Mouse (Mus musculus) testis, adult 2 months (tissue): ENCODE data around the gene Gm42674. TPM values are rescaled to one million over a fixed set of nuclear protein-coding genes. Genes with fewer than 3 reads are reported as not detected.

Experiments used
- H3K27ac ChIP-seq: fragments of 200-500 bp; 2 replicates; pipeline ENCODE4 v1.5.1; 2012; ENCODE audit warnings: low read depth, low read length; ENCODE audit not compliant: control insufficient read depth, insufficient read depth
- H3K27me3 ChIP-seq: fragments of 200-500 bp; 2 replicates; pipeline ENCODE4 v1.6.1; 2012; ENCODE audit warnings: mild to moderate bottlenecking, low read length, moderate library complexity; ENCODE audit not compliant: control insufficient read depth, insufficient read depth
- H3K36me3 ChIP-seq: fragments of 200-500 bp; 2 replicates; pipeline ENCODE4 v1.6.1; 2012; ENCODE audit warnings: mild to moderate bottlenecking, low read length; ENCODE audit not compliant: control insufficient read depth, insufficient read depth
- H3K4me1 ChIP-seq: fragments of 200-500 bp; 2 replicates; pipeline ENCODE4 v1.6.1; 2012; ENCODE audit warnings: low read length; ENCODE audit not compliant: control insufficient read depth, insufficient read depth
- H3K4me3 ChIP-seq: fragments of 200-500 bp; 2 replicates; pipeline ENCODE4 v1.5.1; 2012; ENCODE audit warnings: low read depth, mild to moderate bottlenecking, low read length, moderate library complexity, mixed read lengths; ENCODE audit not compliant: control insufficient read depth
- CTCF ChIP-seq: fragments of 200-500 bp; IDR thresholded peaks from 2 replicates; pipeline ENCODE4 v1.5.1; 2012; ENCODE audit warnings: low read depth, mild to moderate bottlenecking, inconsistent platforms, low read length, moderate library complexity; ENCODE audit not compliant: control insufficient read depth, insufficient read depth, insufficient replicate concordance
- POLR2A ChIP-seq: fragments of 200-500 bp; IDR thresholded peaks from 2 replicates; pipeline ENCODE4 v1.6.1; 2012; ENCODE audit warnings: low read depth, mild to moderate bottlenecking, inconsistent platforms, low read length, moderate library complexity; ENCODE audit not compliant: control insufficient read depth
- polyA plus RNA-seq: library from polyadenylated mRNA; depleted of rRNA; stranded (reverse); fragments of >200 nt; gene quantifications from 2 replicates; pipeline ENCODE4 v1.2.3, GENCODE M21; 2012

Gm42674 gene
- polyA plus RNA-seq, 1 experiment = not detected

DNA sequence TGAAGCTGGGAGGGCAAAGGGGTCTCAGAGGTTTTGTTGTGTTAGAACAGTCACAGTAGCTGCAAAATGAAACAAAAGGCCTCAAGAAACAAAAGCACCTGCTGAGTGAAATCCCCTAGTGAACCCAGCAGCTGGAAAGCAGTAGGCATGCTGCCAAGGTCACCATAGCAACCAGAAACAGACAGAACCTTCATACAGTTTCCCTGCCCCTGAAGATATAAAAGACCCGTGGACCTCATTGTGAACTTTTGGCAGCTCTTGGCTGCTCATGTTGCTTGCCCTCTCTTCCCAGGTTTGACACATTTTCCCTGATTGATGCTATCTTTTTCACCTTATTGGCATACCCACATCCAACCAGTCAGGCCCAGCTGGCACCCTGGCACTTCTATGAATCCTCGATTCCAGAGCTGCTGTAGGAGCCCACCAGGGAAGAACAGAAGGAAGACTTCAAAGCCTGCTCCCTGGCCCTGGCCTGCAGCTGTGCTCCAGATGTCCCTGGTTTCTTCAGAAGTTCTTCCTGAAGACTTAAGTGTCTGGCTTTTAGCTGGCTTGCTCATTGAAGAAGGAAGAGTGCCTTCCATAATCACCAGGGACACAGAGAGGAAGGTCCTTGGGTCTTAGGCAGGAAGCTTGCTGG is 21.8 kb downstream of the Gm42674 start:
- peak overlapping the region; percentile 42; the same call in 1 of the 2 replicates for H3K27ac ChIP-seq

DNA sequence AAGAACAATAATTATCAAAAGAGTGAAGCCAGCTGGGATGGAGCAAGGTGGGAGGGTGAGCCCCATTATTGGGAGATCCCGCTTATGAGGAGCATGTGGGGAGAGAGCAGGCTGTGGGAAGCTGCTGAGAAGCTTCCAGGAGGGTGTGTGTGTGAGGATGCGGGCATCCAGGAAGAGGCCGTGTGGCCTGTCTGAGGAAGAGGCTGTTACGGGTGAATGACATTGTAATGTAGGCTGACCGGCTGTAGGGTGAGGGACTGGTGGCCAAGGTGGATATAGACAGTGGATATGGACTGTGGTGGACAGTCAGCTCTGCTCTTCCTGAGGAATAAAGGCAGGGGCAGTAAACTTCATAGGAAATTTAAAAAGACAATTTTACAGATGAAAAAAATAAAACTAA is 23.8 kb downstream of the Gm42674 start:
- H3K27ac ChIP-seq = no peak overlapping the region
- TF ChIP-seq CTCF (no peak), POLR2A (no peak)

More for the DNA sequence above, 21.8 kb downstream of the Gm42674 start:
- Histone ChIP-seq H3K4me3 (no peak overlapping the region), H3K4me1 (peaks cover 2% of the 10 kb centered on the region; the same call in 1 of the 2 replicates), H3K36me3 (no peaks in the 10 kb centered on the region), H3K27me3 (no peaks in the 10 kb centered on the region)
- TF ChIP-seq POLR2A (no peak), CTCF (no peak)

DNA sequence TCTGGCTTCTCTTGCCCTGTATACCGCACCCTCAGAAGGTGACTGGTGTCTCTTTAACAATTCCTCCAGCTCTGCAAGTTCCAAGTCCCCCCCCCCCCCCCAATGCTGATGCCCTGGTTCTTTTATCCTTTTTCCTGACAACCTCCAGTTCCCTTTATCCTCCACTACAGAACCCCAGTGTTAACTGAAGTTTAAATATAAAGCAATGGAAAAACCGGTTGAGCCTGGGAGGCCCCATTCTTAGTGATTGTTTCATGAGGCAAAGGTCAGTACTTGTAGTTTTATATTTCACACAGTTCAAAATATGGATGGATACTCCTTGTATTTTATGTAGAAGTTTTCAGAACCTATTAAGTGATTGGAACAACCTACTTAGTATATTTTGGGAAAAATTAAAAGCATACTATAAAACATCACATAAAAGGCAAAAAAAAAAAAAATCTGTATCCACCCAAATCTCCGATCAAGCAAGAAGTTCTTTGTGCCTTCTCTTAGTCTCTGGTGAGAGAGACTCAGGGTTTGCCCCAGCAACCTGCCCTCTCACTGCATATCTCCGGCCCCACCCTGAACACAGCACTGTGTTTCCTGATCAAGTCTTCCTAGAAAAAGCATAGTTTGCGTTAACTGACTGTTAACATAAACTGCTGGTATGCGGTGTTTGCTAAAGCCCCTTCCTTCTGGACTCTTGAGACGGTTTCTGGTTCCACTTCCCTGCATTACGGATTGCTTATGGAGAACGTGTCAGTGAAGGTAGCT is 24.7 kb downstream of the Gm42674 start:
- Histone ChIP-seq H3K4me1 (peaks cover 2% of the 10 kb centered on the region; the same call in 1 of the 2 replicates), H3K27ac (no peak overlapping the region), H3K27me3 (no peaks in the 10 kb centered on the region), H3K4me3 (no peak overlapping the region), H3K36me3 (no peaks in the 10 kb centered on the region)
- no peak for TF ChIP-seq CTCF
- no peak for TF ChIP-seq POLR2A

More for the DNA sequence above, 23.8 kb downstream of the Gm42674 start:
- H3K4me1 ChIP-seq = peaks cover 2% of the 10 kb centered on the region; the same call in 1 of the 2 replicates
- H3K4me3 ChIP-seq = no peak overlapping the region
- H3K36me3 ChIP-seq = no peaks in the 10 kb centered on the region
- no peaks in the 10 kb centered on the region for H3K27me3 ChIP-seq

DNA sequence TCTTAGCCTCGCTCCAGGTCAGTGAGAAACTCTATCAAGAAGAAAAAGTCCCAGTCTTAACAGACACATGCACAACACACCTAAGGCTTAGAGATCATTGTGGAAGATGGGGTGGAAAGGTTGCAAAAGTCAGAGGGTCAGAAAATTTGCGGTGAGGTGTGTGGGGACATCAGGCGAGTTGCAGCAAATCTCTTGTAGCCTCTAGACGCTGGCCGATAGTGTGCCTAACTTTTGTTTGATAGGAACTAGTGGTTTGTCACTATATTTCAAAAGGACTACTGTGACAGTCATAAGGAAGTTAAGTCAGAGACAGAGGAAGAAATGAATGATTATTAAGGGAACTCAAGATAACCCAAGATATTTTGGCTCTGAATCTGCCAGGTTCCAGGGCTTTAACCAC is 25.7 kb downstream of the Gm42674 start:
- Histone ChIP-seq H3K4me3 (no peak overlapping the region), H3K27me3 (no peaks in the 10 kb centered on the region), H3K4me1 (peaks cover 2% of the 10 kb centered on the region; the same call in 1 of the 2 replicates), H3K36me3 (no peaks in the 10 kb centered on the region), H3K27ac (no peak overlapping the region)
- TF ChIP-seq CTCF = no peak
- no peak for TF ChIP-seq POLR2A

GRCm38 (mm10) chr3:90627807-90628206 is 26.1 kb downstream of the Gm42674 start:
- Histone ChIP-seq H3K27ac (no peak overlapping the region), H3K4me1 (peaks cover 2% of the 10 kb centered on the region; the same call in 1 of the 2 replicates), H3K4me3 (no peak overlapping the region), H3K27me3 (no peaks in the 10 kb centered on the region), H3K36me3 (no peaks in the 10 kb centered on the region)
- TF ChIP-seq POLR2A (no peak), CTCF (peak; percentile 37; the same call in 1 of the 2 replicates)

- no peaks in the 10 kb centered on the region for H3K4me1 ChIP-seq
- no peaks in the 10 kb centered on the region for H3K36me3 ChIP-seq
- H3K4me3 ChIP-seq = no peak overlapping the region
- TF ChIP-seq POLR2A = no peak
- no peak for TF ChIP-seq CTCF
- H3K27me3 ChIP-seq = no peaks in the 10 kb centered on the region
- no peak overlapping the region for H3K27ac ChIP-seq
These were observed 27.6 kb downstream of the Gm42674 start for GRCm38 (mm10) chr3:90629298-90629697.

DNA sequence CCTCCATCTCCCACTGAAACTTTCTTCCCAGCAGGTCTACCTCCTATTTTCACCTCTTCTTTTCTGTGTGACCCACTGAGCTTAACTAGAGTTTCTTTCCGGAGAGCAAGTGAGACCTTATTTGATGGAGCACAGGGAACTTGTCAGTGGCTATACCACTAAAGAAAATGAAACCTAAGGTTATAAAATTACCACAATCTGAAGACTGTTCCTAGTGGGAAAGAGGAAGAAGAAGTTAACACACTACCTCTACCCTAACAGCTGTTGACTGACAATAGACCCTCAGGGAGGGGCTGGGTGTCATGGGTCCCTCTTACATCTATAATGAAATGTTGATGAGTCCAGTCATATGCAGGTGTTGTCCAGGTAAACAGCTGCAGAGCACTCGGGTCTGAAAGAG is 30.3 kb downstream of the Gm42674 start:
- TF ChIP-seq CTCF (no peak), POLR2A (no peak)
- no peak overlapping the region for H3K27ac ChIP-seq
- no peaks in the 10 kb centered on the region for H3K36me3 ChIP-seq
- no peaks in the 10 kb centered on the region for H3K27me3 ChIP-seq
- no peaks in the 10 kb centered on the region for H3K4me1 ChIP-seq
- no peak overlapping the region for H3K4me3 ChIP-seq
